Mouse (Mus musculus): ENCODE measurements around the gene Wbp2.

- TF ChIP-seq REST (IDR thresholded peaks at IDR 0.05; ENCODE audit: insufficient read depth, insufficient read length) = no peak
- no peak for TF ChIP-seq MYOG (IDR thresholded peaks at IDR 0.05; ENCODE audit: control insufficient read depth in 1 of 3, insufficient read depth in 1 of 3, insufficient read length in 2 of 3, low read depth in 2 of 3)
- TF ChIP-seq POLR2A (IDR thresholded peaks at IDR 0.05; ENCODE audit: insufficient read length, low read depth) = peak; percentile 89
- no peak for TF ChIP-seq SRF (IDR thresholded peaks at IDR 0.05; ENCODE audit: control insufficient read depth, insufficient read length, low read depth)
- TF ChIP-seq CEBPB (IDR thresholded peaks at IDR 0.05; ENCODE audit: insufficient read depth, poor library complexity, severe bottlenecking) = no peak
- no peak for TF ChIP-seq MAX (IDR thresholded peaks at IDR 0.05; ENCODE audit: low read depth)
- no peak for TF ChIP-seq E2F4 (IDR thresholded peaks at IDR 0.05; ENCODE audit: insufficient read depth)
- TF ChIP-seq MYOD1 (IDR thresholded peaks at IDR 0.05; ENCODE audit: control insufficient read depth in 1 of 3, insufficient read length in 2 of 3, low read depth in 2 of 3) = peak in 1 of 3 experiments; percentile 1
Observed at GRCm38 (mm10) chr11:116108464-116109137, 21.8 kb upstream of the Wbp2 start.

Data from myocyte (in vitro differentiated cells).